Mouse (Mus musculus) telencephalon, adult 2 months (tissue): ENCODE results near the gene Ccdc60.
A peak's percentile ranks its signal among the peaks of the same experiment; 100 is the strongest.

Source experiments
- DNase-seq: peaks from one replicate; pipeline ENCODE4 v3.0.0-alpha.2; 2011; ENCODE audit warnings: low read depth, low spot score

The Ccdc60 gene

GRCm38 (mm10) chr5:116271511-116272227 is 17.1 kb downstream of the Ccdc60 start:
- no peak for DNase-seq

GRCm38 (mm10) chr5:116269212-116270145 is 19.3 kb downstream of the Ccdc60 start:
- DNase-seq, result no peak

GRCm38 (mm10) chr5:116262689-116263088 is 26.1 kb downstream of the Ccdc60 start:
- DNase-seq, result no peak

GRCm38 (mm10) chr5:116261944-116262343 is 26.8 kb downstream of the Ccdc60 start:
- DNase-seq, result no peak

GRCm38 (mm10) chr5:116260356-116260755 is 28.4 kb downstream of the Ccdc60 start:
- no peak for DNase-seq

- no peak for DNase-seq
Measured at GRCm38 (mm10) chr5:116258321-116258860, 30.4 kb downstream of the Ccdc60 start.

- no peak for DNase-seq
Measured at GRCm38 (mm10) chr5:116253914-116254313, 34.9 kb downstream of the Ccdc60 start.

- DNase-seq, result no peak
Measured at GRCm38 (mm10) chr5:116252186-116252585, 36.6 kb downstream of the Ccdc60 start.

- DNase-seq, result no peak
Measured at GRCm38 (mm10) chr5:116246642-116247041, 42.1 kb downstream of the Ccdc60 start.

- DNase-seq, result peak; percentile 13
Measured at GRCm38 (mm10) chr5:116244476-116244875, 44.3 kb downstream of the Ccdc60 start.

- no peak for DNase-seq
Measured at GRCm38 (mm10) chr5:116243622-116244021, 45.2 kb downstream of the Ccdc60 start.

- no peak for DNase-seq
Measured at GRCm38 (mm10) chr5:116231841-116232643, 56.7 kb downstream of the Ccdc60 start.

GRCm38 (mm10) chr5:116228414-116228813 is 60.4 kb downstream of the Ccdc60 start:
- no peak for DNase-seq

- DNase-seq, result no peak
Measured at GRCm38 (mm10) chr5:116224023-116224422, 64.8 kb downstream of the Ccdc60 start.

GRCm38 (mm10) chr5:116221916-116222315 is 66.9 kb downstream of the Ccdc60 start:
- no peak for DNase-seq

GRCm38 (mm10) chr5:116219288-116219687 is 69.5 kb downstream of the Ccdc60 start:
- no peak for DNase-seq

GRCm38 (mm10) chr5:116212706-116213105 is 76.1 kb downstream of the Ccdc60 start:
- DNase-seq, result no peak

GRCm38 (mm10) chr5:116209378-116210091 is 79.2 kb downstream of the Ccdc60 start:
- no peak for DNase-seq

- peak; percentile 62 for DNase-seq
Measured at GRCm38 (mm10) chr5:116208741-116209368, 79.9 kb downstream of the Ccdc60 start.

GRCm38 (mm10) chr5:116202692-116203091 is 86.1 kb downstream of the Ccdc60 start:
- DNase-seq, result no peak
